Mouse (Mus musculus) hindlimb bud, embryonic 11.5 days (tissue): ENCODE results near the gene Lypd6b.

Experiments
- DNase-seq: peaks from one replicate; pipeline ENCODE4 v3.0.0-alpha.2; 2012; ENCODE audit warnings: low read depth, low spot score; ENCODE audit errors: extremely low spot score

The Lypd6b gene

GRCm38 (mm10) chr2:49861658-49862057 lies 74.2 kb downstream of the Lypd6b start:
- no peak for DNase-seq

DNA sequence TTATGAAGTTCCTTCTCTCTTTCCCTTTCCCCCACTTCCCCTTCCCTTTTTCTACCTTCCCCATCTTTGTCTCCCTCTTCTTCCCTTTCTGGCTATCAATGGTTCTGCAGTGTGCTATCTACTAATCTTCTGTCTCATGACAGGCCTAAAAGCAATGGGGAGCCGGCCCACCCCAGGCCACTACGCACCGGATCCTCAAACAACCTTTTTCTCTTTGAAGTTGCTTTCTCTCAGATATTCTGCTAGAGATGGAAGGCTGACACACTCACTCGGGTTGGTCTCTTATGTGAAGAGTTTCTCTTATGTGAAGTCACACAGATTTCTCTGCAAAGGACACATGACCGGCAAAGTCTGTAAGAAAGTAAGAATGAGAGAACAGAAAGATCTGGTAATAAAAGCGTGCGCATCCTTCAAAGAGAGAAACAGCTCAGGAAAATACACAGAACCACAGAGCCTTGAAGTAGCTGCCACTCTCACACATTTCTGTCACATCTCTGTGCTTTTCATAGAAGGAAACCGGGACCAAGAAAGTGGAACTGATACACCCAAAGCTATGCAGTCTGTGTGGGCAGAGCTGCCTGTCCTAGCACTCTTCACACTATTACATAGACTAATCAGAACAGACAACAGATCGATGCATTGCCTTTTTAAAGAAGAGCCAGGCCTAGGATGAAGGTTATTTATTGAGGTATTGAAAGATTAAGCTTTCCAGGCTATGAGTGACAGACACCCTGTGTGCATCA lies 80.8 kb downstream of the Lypd6b start:
- no peak for DNase-seq

GRCm38 (mm10) chr2:49869044-49869443 lies 81.6 kb downstream of the Lypd6b start:
- no peak for DNase-seq

- no peak for DNase-seq
These were observed 82.5 kb downstream of the Lypd6b start for GRCm38 (mm10) chr2:49869782-49870514.

GRCm38 (mm10) chr2:49871012-49871411 lies 83.5 kb downstream of the Lypd6b start:
- no peak for DNase-seq

- no peak for DNase-seq
These were observed 93.0 kb downstream of the Lypd6b start for GRCm38 (mm10) chr2:49880507-49880906.

- DNase-seq = no peak
These were observed 93.5 kb downstream of the Lypd6b start for GRCm38 (mm10) chr2:49881002-49881401.

GRCm38 (mm10) chr2:49882461-49882860 lies 95.0 kb downstream of the Lypd6b start:
- DNase-seq = no peak

- no peak for DNase-seq
These were observed 96.5 kb downstream of the Lypd6b start for GRCm38 (mm10) chr2:49883990-49884389.

GRCm38 (mm10) chr2:49886209-49886608 lies 98.7 kb downstream of the Lypd6b start:
- DNase-seq = no peak

DNA sequence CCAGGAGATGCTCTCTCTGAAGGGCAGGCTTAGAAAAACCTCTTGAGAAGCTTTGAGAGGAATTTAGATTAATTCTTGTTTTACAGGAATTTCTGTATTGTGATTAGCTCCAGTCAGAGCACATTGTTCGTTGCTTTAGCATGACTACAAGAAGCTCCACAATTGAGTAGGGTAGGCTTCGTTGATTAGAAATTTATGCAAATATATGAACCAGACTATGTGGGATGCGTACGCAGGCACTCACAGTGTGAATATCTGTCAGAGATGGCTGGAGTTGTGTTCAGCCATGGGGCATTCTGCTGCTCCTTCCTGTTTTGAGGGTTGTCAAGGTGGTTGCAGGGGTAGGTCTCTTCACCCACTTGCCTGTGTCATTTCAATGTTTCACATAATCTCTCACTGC lies 100.9 kb downstream of the Lypd6b start:
- no peak for DNase-seq

DNA sequence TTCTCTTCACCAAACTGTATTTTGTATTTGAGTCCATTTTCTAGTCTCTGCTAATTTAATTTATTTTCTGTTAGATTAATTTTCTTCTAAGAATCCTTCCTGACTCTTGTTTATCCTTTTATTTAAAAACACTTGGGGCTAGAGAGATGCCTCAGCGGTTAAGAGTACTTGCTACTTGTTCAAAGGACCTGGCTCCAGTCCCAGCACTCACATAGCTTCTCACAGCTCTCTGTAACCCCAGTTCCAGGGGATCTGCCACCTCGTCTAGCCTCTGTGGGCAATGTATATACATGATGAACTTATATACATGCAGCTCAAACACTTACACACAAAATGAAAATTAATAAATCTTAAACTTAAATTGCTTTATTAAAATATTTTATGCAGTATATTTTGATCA lies 103.2 kb downstream of the Lypd6b start:
- no peak for DNase-seq

- DNase-seq = no peak
These were observed 122.4 kb downstream of the Lypd6b start for GRCm38 (mm10) chr2:49909838-49910407.

GRCm38 (mm10) chr2:49911296-49912034 lies 124.0 kb downstream of the Lypd6b start:
- DNase-seq = no peak

GRCm38 (mm10) chr2:49912261-49912895 lies 124.9 kb downstream of the Lypd6b start:
- no peak for DNase-seq

GRCm38 (mm10) chr2:49917489-49917888 lies 130.0 kb downstream of the Lypd6b start:
- DNase-seq = no peak

- DNase-seq = no peak
These were observed 130.6 kb downstream of the Lypd6b start for GRCm38 (mm10) chr2:49918132-49918531.

DNA sequence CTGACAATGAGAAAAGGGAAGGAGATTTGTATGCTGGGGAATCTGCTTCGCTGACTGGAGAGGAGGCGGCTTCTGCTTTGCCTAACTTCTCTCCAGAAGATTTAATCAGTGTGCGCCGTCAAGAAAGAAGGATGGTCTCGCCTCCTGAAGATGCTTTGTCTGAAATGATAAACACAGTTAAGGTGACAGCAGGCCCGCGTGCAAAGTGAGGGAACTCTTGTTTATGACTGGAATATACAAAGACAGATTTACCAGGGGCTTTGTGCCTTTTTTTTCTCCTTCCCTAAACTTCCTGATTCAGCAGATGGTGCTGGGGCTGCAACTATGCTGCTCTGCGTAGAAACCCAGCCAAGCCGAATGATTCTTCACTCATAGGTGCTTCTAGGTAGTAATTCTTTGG lies 131.2 kb downstream of the Lypd6b start:
- DNase-seq = no peak

DNA sequence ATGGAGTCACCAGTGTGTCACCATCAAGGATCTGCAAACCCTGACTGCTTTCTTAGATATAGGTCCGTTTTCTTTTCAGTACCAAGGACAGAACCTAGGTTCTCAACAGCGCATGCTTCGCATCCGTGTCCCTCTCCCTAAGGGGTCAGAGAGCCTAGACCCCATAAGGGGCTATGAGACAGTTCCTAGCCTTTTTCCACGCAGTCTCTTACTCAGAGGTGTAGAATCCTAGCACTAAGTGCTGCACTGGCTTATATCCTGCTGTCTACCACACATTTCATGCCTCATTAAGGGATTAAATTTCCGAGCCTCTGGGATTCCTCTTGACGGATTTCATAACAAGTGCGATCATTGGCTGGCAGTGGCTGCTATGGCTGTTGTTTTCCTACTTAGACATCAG lies 134.5 kb downstream of the Lypd6b start:
- DNase-seq = no peak

DNA sequence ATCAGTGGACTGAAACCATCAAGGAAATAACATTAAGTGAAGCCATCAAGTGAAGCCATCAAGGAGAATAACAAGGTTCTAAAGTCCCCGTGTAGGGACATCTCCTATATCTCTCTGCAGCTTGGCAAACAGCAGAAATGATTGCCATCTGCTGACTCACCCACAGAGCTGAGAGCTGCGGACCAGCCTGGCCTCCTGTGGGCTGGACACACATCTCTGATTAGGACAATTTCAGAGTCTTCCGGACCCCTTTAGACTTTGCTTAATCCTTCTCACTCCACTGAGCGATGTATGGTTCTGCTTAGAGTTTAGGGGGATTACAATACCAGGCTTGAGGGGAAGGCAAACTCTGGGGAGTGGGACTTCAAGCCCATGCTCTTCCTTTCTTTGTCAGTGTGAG lies 135.3 kb downstream of the Lypd6b start:
- DNase-seq = no peak

- no peak for DNase-seq
These were observed 138.7 kb downstream of the Lypd6b start for GRCm38 (mm10) chr2:49926186-49926585.
